Mouse (Mus musculus) heart, embryonic 11.5 days (tissue): Measurements from ENCODE around the gene Pabpc6. TPM values are rescaled to one million over a fixed set of nuclear protein-coding genes. Genes with fewer than 3 reads are reported as not detected.

ENCODE experiments used
- ATAC-seq: fragments of 200-750 bp; cut with Nextera tagmentation; replicated peaks from 2 replicates; pipeline ENCODE4 v1.8.0; 2017; ENCODE audit warnings: moderate library complexity; ENCODE audit not compliant: insufficient number of reproducible peaks, low FRiP score, low TSS enrichment
- H3K27ac ChIP-seq: fragments of 300-500 bp; sonication (generic); 2 replicates; pipeline ENCODE4 v1.5.1; 2014; ENCODE audit warnings: mild to moderate bottlenecking, low read depth, low read length
- H3K27me3 ChIP-seq: fragments of 300-500 bp; sonication (generic); 2 replicates; pipeline ENCODE4 v1.6.1; 2014; ENCODE audit warnings: mild to moderate bottlenecking, low read length, mixed read lengths; ENCODE audit not compliant: control insufficient read depth, insufficient read depth
- H3K36me3 ChIP-seq: fragments of 300-500 bp; sonication (generic); 2 replicates; pipeline ENCODE4 v1.6.1; 2014; ENCODE audit warnings: mild to moderate bottlenecking, low read length, moderate library complexity, mixed read lengths; ENCODE audit not compliant: control insufficient read depth, insufficient read depth
- H3K4me1 ChIP-seq: fragments of 300-500 bp; sonication (generic); 2 replicates; pipeline ENCODE4 v1.6.1; 2014; ENCODE audit warnings: low read length; ENCODE audit not compliant: control insufficient read depth, insufficient read depth
- H3K4me2 ChIP-seq: fragments of 300-500 bp; sonication (generic); 2 replicates; pipeline ENCODE4 v1.6.1; 2014; ENCODE audit warnings: mild to moderate bottlenecking, moderate library complexity
- H3K4me3 ChIP-seq: fragments of 300-500 bp; sonication (generic); 2 replicates; pipeline ENCODE4 v1.5.1; 2014; ENCODE audit warnings: low read depth, low read length
- H3K9ac ChIP-seq: fragments of 300-500 bp; sonication (generic); 2 replicates; pipeline ENCODE4 v1.6.1; 2014; ENCODE audit warnings: mild to moderate bottlenecking, low read depth, low read length, moderate library complexity
- H3K9me3 ChIP-seq: fragments of 300-500 bp; sonication (generic); replicated peaks from 2 replicates; pipeline ENCODE4 v1.6.1; 2016; ENCODE audit warnings: low read length; ENCODE audit not compliant: control insufficient read depth
- WGBS: fragments of 180-500 bp; shearing (Covaris S2); extraction: QIAGEN DNeasy Blood & Tissue Kit; methylation state at CpG from one replicate; pipeline ENCODE4 v1.1.7; 2014; ENCODE audit not compliant: insufficient replicate concordance; 5-methylcytosine and 5-hydroxymethylcytosine counted together
- polyA plus RNA-seq: library from polyadenylated mRNA; unstranded; fragments of >200 nt; fragmentation: Nextera tagmentation; extraction: Ambion mirVana; gene quantifications from 2 replicates; pipeline ENCODE4 v1.2.1, GENCODE M21; 2014

Gene Pabpc6
- polyA plus RNA-seq, 1 experiment from 2014 or later: not detected

DNA sequence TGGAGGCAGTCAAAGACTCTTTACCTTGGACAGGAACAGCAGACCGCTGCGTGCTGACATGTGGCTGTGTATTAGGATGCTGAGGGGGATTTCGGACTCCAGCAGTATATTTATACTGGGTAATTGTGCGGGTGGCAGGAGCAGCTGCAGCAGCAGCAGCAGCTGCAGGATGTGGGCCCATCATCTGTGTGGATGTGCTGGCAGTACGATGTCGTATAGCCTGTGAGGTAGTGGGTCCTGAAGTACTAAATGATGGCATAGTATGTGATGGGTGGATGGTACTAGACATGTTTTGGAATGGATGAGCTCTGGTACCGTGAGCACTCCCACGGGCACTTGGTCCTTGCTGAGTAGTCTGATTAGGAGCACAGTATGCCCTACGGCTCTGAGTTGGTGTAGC, 1.6 kb downstream of the Pabpc6 start:
- H3K4me3 ChIP-seq: no peak overlapping the region
- H3K27ac ChIP-seq: no peak overlapping the region
- H3K36me3 ChIP-seq: no peaks in the 10 kb centered on the region
- no peaks in the 10 kb centered on the region for H3K9me3 ChIP-seq
- WGBS: 86% methylated on average over 9 of the region's 9 CpGs
- no peaks in the 10 kb centered on the region for H3K4me1 ChIP-seq
- no peaks in the 10 kb centered on the region for H3K27me3 ChIP-seq
- no peak overlapping the region for H3K4me2 ChIP-seq
- no peak for ATAC-seq
- no peak overlapping the region for H3K9ac ChIP-seq

DNA sequence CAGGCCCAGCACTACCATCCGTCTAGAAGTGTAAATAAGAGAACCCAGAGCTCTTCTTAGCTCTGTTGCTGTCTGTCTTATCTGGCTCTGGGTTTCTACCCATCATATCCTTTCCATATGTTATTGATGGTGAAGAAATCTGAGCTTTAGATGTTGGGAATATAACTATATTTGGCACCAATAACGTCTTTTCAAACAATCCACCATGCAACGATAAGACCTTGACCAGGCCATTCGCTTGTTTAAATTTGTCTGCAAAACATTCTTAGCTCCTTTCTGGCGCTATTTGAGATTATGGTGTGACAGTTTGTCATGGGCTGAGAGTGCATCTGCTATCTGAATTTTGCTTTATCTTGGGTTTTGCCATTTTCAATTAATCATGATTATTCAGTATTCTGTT, 10.9 kb downstream of the Pabpc6 start:
- H3K4me2 ChIP-seq: no peak overlapping the region
- H3K4me1 ChIP-seq: no peaks in the 10 kb centered on the region
- WGBS: 65% methylated on average over 5 of the region's 5 CpGs
- no peak overlapping the region for H3K9ac ChIP-seq
- no peak overlapping the region for H3K4me3 ChIP-seq
- H3K9me3 ChIP-seq: no peaks in the 10 kb centered on the region
- ATAC-seq: no peak
- no peak overlapping the region for H3K27ac ChIP-seq
- H3K27me3 ChIP-seq: no peaks in the 10 kb centered on the region
- H3K36me3 ChIP-seq: no peaks in the 10 kb centered on the region

DNA sequence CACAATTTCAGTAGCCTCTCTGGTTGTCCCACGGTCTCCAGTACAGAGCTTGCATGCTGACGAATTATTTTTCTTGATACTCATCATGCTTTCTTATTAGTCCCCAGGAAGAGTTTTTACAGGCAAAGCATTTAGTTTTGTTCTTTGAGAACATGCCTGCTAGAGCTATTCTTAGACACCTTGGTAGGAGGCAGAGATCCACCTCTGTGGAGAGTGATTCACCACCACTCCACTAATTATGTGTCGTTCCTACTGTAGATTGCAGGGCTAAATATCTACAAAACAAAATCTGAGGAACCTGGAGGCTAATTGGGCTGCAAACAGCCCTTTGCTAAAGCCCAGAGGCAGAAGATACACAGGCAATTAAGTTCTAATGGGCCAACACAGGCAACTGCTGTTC, 15.4 kb downstream of the Pabpc6 start:
- H3K27me3 ChIP-seq: no peaks in the 10 kb centered on the region
- no peaks in the 10 kb centered on the region for H3K9me3 ChIP-seq
- H3K4me3 ChIP-seq: no peak overlapping the region
- no peak overlapping the region for H3K4me2 ChIP-seq
- H3K36me3 ChIP-seq: no peaks in the 10 kb centered on the region
- no peaks in the 10 kb centered on the region for H3K4me1 ChIP-seq
- no peak overlapping the region for H3K27ac ChIP-seq
- no peak for ATAC-seq
- 78% methylated on average over 3 of the region's 3 CpGs for WGBS
- no peak overlapping the region for H3K9ac ChIP-seq

DNA sequence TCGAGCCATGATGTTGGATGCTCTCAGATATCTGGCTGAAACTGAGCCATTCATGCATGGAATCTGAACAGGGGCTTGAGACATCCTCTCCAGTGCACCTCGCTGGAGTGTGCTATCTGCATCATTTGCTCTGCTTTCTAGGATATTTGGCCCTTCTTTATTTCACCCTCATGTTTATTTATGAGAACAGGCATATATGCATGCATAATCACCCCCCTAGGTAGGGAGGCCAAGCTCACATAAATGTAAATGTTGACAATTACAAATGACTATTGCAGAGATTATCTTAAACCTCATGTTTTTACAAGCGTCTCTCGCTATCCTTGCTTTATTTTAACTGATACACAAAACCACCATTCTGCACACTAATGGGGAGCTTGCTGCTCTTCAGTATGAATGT, 21.9 kb downstream of the Pabpc6 start:
- WGBS: 80% methylated on average over 4 of the region's 4 CpGs

DNA sequence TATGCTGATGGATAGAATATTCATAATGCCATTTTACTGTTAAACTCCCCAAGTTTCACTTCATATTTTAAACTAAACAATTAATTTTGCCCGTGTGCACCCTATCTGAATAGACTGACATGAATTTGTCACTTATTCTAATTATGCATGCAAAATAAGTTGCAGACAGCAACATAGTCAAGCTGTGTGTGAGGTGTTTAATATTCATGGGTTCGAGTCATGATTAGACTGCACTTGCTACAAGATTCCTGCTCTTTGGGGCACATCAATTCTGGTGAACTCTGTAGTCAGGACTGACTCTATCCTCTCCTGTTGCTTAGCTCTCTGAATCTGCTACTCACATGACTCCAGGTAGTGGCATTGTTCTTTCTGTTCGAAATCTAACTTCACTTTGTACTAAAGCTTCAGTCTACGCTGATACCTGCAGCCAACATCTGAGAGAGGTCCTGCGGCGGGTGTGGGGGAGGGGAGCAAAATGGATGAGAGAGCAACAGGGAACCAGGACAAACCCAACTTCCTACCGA, 25.8 kb downstream of the Pabpc6 start:
- ATAC-seq: no peak
- WGBS: 70% methylated on average over 7 of the region's 7 CpGs
- Histone ChIP-seq H3K9me3 (no peaks in the 10 kb centered on the region), H3K27me3 (peaks cover 5% of the 10 kb centered on the region), H3K27ac (no peak overlapping the region), H3K36me3 (no peaks in the 10 kb centered on the region), H3K9ac (no peak overlapping the region), H3K4me1 (0 out of 2 replicates have a peak, but pooled peaks cover 4% of the 10 kb centered on the region), H3K4me2 (no peak overlapping the region), H3K4me3 (no peak overlapping the region)

More for the DNA sequence above, 21.9 kb downstream of the Pabpc6 start:
- H3K27me3 ChIP-seq: peaks cover 5% of the 10 kb centered on the region
- no peaks in the 10 kb centered on the region for H3K36me3 ChIP-seq
- H3K4me1 ChIP-seq: 0 out of 2 replicates have a peak, but pooled peaks cover 4% of the 10 kb centered on the region
- ATAC-seq: no peak
- H3K4me3 ChIP-seq: no peak overlapping the region
- no peak overlapping the region for H3K9ac ChIP-seq
- no peak overlapping the region for H3K4me2 ChIP-seq
- no peaks in the 10 kb centered on the region for H3K9me3 ChIP-seq
- H3K27ac ChIP-seq: no peak overlapping the region

DNA sequence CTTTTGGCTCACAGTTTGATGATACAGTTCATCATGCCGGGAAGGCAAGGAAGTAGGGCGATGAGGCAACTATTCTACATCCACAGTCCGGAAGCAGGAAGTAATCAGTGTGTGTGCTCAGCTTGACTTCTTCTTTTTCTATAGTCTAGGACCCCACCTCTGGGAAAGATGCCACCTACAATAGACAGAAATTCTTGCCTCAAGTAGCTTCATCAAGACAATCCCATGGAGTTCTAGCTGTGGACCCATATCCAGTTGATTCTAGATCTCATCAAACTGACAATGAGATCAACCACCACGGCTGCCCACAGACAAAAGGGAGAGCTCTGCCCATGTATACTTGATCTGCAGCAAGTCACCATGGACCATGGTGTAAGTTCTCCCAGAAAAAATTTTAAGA, 32.5 kb downstream of the Pabpc6 start:
- no peak overlapping the region for H3K4me3 ChIP-seq
- WGBS: 81% methylated on average over 4 of the region's 4 CpGs
- ATAC-seq: no peak

DNA sequence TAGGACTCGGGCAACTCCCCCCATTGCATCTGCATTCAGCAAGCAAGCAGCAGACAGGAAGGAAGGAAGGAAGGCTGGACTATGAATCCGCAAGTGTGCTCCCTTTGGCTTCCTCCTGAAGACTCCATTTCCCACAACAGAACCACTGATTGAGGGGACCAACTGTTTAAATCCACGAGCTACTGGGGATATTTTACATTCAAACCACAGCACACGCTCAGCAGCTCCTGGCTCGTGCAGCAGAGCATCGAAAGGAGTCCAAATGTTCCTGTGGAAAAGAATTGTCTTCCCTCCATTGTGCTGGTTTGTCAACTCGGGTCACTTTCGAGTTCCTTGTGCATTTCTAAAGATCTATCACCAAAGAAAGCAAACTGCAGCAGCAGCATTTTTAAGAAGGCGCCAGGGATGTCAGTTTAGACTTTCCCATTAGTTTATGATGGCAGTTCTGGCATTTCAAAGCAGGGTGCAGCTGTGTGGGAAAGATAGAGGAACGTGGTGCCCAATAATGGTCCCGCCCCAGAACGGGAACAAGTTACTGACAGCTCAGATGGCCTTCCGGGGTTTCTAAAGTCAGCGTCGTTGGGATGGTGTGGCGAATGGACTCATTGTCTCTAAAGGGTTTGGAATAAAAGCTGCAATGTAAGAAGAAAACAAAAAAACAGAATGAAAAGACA, 36.8 kb downstream of the Pabpc6 start:
- Histone ChIP-seq H3K4me3 (no peak overlapping the region), H3K9me3 (no peaks in the 10 kb centered on the region), H3K27me3 (no peaks in the 10 kb centered on the region), H3K9ac (no peak overlapping the region), H3K36me3 (no peaks in the 10 kb centered on the region), H3K27ac (no peak overlapping the region), H3K4me2 (no peak overlapping the region), H3K4me1 (no peaks in the 10 kb centered on the region)
- no peak for ATAC-seq
- 73% methylated on average over 16 of the region's 16 CpGs for WGBS

More for the DNA sequence above, 32.5 kb downstream of the Pabpc6 start:
- H3K27ac ChIP-seq: no peak overlapping the region
- no peaks in the 10 kb centered on the region for H3K4me1 ChIP-seq
- no peak overlapping the region for H3K4me2 ChIP-seq
- no peak overlapping the region for H3K9ac ChIP-seq
- no peaks in the 10 kb centered on the region for H3K9me3 ChIP-seq
- no peaks in the 10 kb centered on the region for H3K36me3 ChIP-seq
- H3K27me3 ChIP-seq: no peaks in the 10 kb centered on the region

DNA sequence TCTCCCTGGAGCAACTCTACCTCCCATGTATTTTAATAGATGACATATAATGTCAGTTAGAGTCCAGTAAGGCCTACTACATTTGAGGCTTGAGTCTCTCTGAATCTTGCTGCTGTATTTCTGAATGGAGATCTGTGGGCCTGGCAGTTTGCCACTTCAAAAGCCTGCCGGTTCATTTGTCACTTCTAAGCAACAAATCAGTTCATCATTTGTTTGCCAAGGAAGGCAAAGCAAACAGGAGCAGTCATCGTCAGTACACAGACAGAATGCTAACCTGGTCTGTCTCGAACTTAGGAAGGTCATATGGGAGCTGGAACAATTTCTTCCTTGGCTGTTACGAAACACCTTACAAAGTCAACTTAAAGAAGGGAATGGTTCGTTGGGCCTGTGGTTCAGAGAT, 37.4 kb downstream of the Pabpc6 start:
- ATAC-seq: no peak
- Histone ChIP-seq H3K4me3 (no peak overlapping the region), H3K27me3 (no peaks in the 10 kb centered on the region)

DNA sequence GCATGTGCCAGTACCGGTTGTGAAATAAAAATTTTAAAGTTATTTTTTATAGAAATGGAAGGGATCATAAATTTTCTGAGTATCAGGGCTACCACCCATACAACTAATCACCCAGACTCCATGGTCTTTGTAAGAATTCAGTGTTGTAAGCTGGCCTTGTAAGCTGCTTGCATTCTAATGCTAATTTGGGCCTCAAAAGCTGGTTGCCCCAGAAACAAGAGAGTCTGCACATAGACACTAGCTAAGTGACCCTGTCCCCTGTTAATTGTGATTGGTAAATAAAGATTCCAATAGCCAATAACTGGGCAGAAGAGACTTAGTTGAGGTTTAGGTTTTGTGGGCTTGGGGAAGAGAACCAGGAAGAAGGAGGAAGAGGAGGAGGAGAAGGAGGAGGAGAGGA, 38.4 kb downstream of the Pabpc6 start:
- no peaks in the 10 kb centered on the region for H3K4me1 ChIP-seq
- 74% methylated on average over 1 of the region's 1 CpGs for WGBS
- no peak overlapping the region for H3K4me2 ChIP-seq
- H3K4me3 ChIP-seq: no peak overlapping the region
- no peak overlapping the region for H3K9ac ChIP-seq
- no peaks in the 10 kb centered on the region for H3K9me3 ChIP-seq
- no peaks in the 10 kb centered on the region for H3K27me3 ChIP-seq
- H3K36me3 ChIP-seq: no peaks in the 10 kb centered on the region
- H3K27ac ChIP-seq: no peak overlapping the region
- no peak for ATAC-seq

More for the DNA sequence above, 37.4 kb downstream of the Pabpc6 start:
- no peak overlapping the region for H3K27ac ChIP-seq
- H3K4me2 ChIP-seq: no peak overlapping the region
- H3K36me3 ChIP-seq: no peaks in the 10 kb centered on the region
- H3K9ac ChIP-seq: no peak overlapping the region
- H3K4me1 ChIP-seq: no peaks in the 10 kb centered on the region
- 75% methylated on average over 5 of the region's 5 CpGs for WGBS
- H3K9me3 ChIP-seq: no peaks in the 10 kb centered on the region
